Mouse (Mus musculus): ENCODE results near the gene Adamtsl5. TPM values are rescaled to one million over a fixed set of nuclear protein-coding genes. Genes with fewer than 3 reads are reported as not detected.
"Not testable (repeated sequence)": the region's sequence is repeated elsewhere in the genome, so short reads cannot be mapped to it uniquely, and the experiment has no call there.

The Adamtsl5 gene
- polyA plus RNA-seq, 1 experiment from 2014 or later, result 1.6 TPM

DNA sequence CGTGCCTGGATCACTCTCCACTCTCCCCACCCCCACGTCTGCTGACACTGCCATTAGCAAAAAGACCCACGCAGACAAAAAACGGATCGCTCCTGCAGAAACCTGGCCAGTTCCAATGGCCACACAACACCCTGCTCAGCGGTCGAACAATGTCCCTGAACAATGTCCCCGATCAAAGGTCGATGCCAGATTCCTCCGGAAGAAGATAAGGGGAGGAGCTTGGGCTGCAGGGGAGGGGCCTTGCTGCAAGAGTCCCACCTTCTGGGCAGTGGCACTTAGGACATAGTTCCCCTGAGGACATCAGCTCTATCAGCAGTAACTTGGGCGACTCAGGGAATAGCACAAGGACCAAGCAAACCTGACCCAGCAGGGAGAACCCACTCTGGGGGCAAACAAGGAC is 3.7 kb upstream of the Adamtsl5 start:
- no peak for ATAC-seq (ENCODE audit: low read depth)
- peaks cover 99% of the 10 kb centered on the region for H3K27me3 ChIP-seq
- no peaks in the 10 kb centered on the region for H3K9me3 ChIP-seq
- no peak overlapping the region for H3K4me3 ChIP-seq
- peaks cover 30% of the 10 kb centered on the region for H3K4me1 ChIP-seq (replicated peaks)
- no peaks in the 10 kb centered on the region for H3K36me3 ChIP-seq
- WGBS, result 25% methylated on average over 11 of the region's 11 CpGs
- no peak overlapping the region for H3K27ac ChIP-seq (replicated peaks)
- H3K4me2 ChIP-seq, result no peak overlapping the region
- H3K9ac ChIP-seq, result no peak overlapping the region

- ATAC-seq (ENCODE audit: low read depth), result peak; percentile 80
- WGBS, result 5% methylated on average over 7 of the region's 7 CpGs
- H3K27ac ChIP-seq (replicated peaks), result no peak overlapping the region
Observed at GRCm38 (mm10) chr10:80350292-80350691, 2.1 kb upstream of the Adamtsl5 start.

DNA sequence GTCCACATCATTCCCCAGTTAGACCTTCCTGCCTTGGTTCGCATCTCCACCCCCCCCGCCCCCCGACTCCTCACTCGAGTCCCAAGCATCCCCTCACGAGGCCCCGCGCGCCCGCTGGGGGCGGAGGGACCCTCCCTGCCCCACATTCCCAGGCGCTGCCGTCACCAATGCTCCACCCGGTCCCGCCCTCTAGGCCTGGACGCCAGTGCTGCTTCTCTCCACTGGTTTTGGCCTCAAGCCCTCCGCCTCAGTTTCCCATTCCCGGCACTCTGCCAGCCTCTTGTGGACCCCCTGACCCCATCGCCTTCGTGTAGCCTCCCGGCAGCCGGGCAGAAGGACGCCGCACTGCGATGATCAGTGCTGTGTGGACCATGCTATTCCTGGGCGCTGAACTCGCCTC is 769 bp upstream of the Adamtsl5 start:
- H3K9me3 ChIP-seq, result no peaks in the 10 kb centered on the region
- 16% methylated on average over 26 of the region's 26 CpGs for WGBS
- H3K9ac ChIP-seq, result no peak overlapping the region
- peaks cover 23% of the 10 kb centered on the region for H3K4me1 ChIP-seq (replicated peaks)
- no peak overlapping the region for H3K27ac ChIP-seq (replicated peaks)
- peak overlapping the region; percentile 33 for H3K4me2 ChIP-seq
- peaks cover 99% of the 10 kb centered on the region for H3K27me3 ChIP-seq
- no peak for ATAC-seq (ENCODE audit: low read depth)
- peak overlapping the region; percentile 19; the same call in 1 of the 2 replicates for H3K4me3 ChIP-seq
- H3K36me3 ChIP-seq, result no peaks in the 10 kb centered on the region

More at GRCm38 (mm10) chr10:80350292-80350691, 2.1 kb upstream of the Adamtsl5 start:
- Histone ChIP-seq H3K36me3 (no peaks in the 10 kb centered on the region), H3K4me2 (no peak overlapping the region), H3K27me3 (peaks cover 99% of the 10 kb centered on the region), H3K9me3 (no peaks in the 10 kb centered on the region), H3K4me1 (replicated peaks) (peaks cover 20% of the 10 kb centered on the region), H3K4me3 (no peak overlapping the region), H3K9ac (no peak overlapping the region)

DNA sequence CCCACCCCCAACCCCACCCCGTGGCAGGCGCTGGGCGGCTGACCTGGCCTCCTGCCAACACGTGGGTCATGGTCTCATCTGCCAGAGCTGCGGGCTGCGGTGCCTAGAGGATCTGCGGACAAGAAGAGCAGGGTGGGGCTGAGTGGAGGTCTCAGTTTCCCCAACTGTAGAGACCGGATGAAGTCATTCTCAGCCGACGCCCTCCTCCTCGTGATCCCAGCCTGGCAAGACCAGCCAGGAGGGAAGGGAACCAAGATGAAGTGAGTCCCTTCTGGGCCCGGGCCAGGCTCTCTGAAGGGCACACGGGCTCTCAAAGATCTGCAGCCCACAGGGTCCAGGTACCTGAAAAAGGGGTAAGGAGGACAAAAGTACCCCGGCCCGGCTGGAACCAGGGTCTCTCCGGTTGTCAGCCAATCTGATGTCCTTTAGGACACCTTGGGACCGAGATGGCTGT is 671 bp downstream of the Adamtsl5 start:
- WGBS, result 7% methylated on average over 17 of the region's 17 CpGs
- H3K9ac ChIP-seq, result no peak overlapping the region
- H3K4me3 ChIP-seq, result peak overlapping the region; percentile 19; the same call in 1 of the 2 replicates
- H3K27ac ChIP-seq (replicated peaks), result no peak overlapping the region
- no peak for ATAC-seq (ENCODE audit: low read depth)
- peaks cover 99% of the 10 kb centered on the region for H3K27me3 ChIP-seq
- H3K36me3 ChIP-seq, result no peaks in the 10 kb centered on the region
- no peaks in the 10 kb centered on the region for H3K9me3 ChIP-seq
- H3K4me1 ChIP-seq (replicated peaks), result peaks cover 35% of the 10 kb centered on the region
- H3K4me2 ChIP-seq, result peak overlapping the region; percentile 33

GRCm38 (mm10) chr10:80345929-80346328 is 2.3 kb downstream of the Adamtsl5 start:
- H3K27me3 ChIP-seq, result peaks cover 99% of the 10 kb centered on the region
- not testable (repeated sequence) for H3K9me3 ChIP-seq; H3K27ac ChIP-seq (replicated peaks); ATAC-seq (ENCODE audit: low read depth); H3K4me3 ChIP-seq; H3K36me3 ChIP-seq; H3K4me2 ChIP-seq; H3K9ac ChIP-seq
- 82% methylated on average over 6 of the region's 6 CpGs for whole genome bisulfite sequencing
- H3K4me1 ChIP-seq (replicated peaks), result peaks cover 50% of the 10 kb centered on the region

- Histone ChIP-seq H3K4me3 (no peak overlapping the region), H3K27me3 (peaks cover 100% of the 10 kb centered on the region), H3K36me3 (no peaks in the 10 kb centered on the region), H3K9me3 (no peaks in the 10 kb centered on the region), H3K9ac (no peak overlapping the region), H3K4me1 (replicated peaks) (peaks cover 50% of the 10 kb centered on the region), H3K4me2 (no peak overlapping the region), H3K27ac (replicated peaks) (no peak overlapping the region)
- no peak for ATAC-seq (ENCODE audit: low read depth)
- 5% methylated on average over 16 of the region's 16 CpGs for WGBS
Observed at GRCm38 (mm10) chr10:80345122-80345521, 3.1 kb downstream of the Adamtsl5 start.

- Histone ChIP-seq H3K4me1 (replicated peaks) (peaks cover 50% of the 10 kb centered on the region), H3K9ac (no peak overlapping the region), H3K27ac (replicated peaks) (no peak overlapping the region), H3K4me3 (no peak overlapping the region), H3K27me3 (peaks cover 96% of the 10 kb centered on the region), H3K36me3 (no peaks in the 10 kb centered on the region), H3K4me2 (no peak overlapping the region), H3K9me3 (no peaks in the 10 kb centered on the region)
- no peak for ATAC-seq (ENCODE audit: low read depth)
- WGBS, result 45% methylated on average over 9 of the region's 9 CpGs
Observed at GRCm38 (mm10) chr10:80344131-80344661, 4.0 kb downstream of the Adamtsl5 start.

GRCm38 (mm10) chr10:80343425-80343895 is 4.8 kb downstream of the Adamtsl5 start:
- Histone ChIP-seq H3K4me1 (replicated peaks) (peaks cover 44% of the 10 kb centered on the region), H3K36me3 (no peaks in the 10 kb centered on the region), H3K4me3 (peak overlapping the region; percentile 30), H3K9ac (peak overlapping the region; percentile 43; the same call in 1 of the 2 replicates), H3K27ac (replicated peaks) (no peak overlapping the region), H3K4me2 (peak overlapping the region; percentile 52), H3K9me3 (no peaks in the 10 kb centered on the region), H3K27me3 (peaks cover 91% of the 10 kb centered on the region)
- ATAC-seq (ENCODE audit: low read depth), result peak; percentile 28
- WGBS, result 25% methylated on average over 13 of the region's 13 CpGs

GRCm38 (mm10) chr10:80342749-80343424 is 5.3 kb downstream of the Adamtsl5 start:
- H3K27me3 ChIP-seq, result peaks cover 89% of the 10 kb centered on the region
- WGBS, result under 1% methylated on average over 29 of the region's 33 CpGs
- H3K4me2 ChIP-seq, result peak overlapping the region; percentile 52
- H3K4me1 ChIP-seq (replicated peaks), result peaks cover 39% of the 10 kb centered on the region
- H3K27ac ChIP-seq (replicated peaks), result no peak overlapping the region
- H3K9ac ChIP-seq, result peak overlapping the region; percentile 43; the same call in 1 of the 2 replicates
- ATAC-seq (ENCODE audit: low read depth), result peak; percentile 61
- H3K9me3 ChIP-seq, result no peaks in the 10 kb centered on the region
- H3K36me3 ChIP-seq, result no peaks in the 10 kb centered on the region
- H3K4me3 ChIP-seq, result peak overlapping the region; percentile 30

- H3K27me3 ChIP-seq, result peaks cover 84% of the 10 kb centered on the region
- H3K27ac ChIP-seq (replicated peaks), result no peak overlapping the region
- no peaks in the 10 kb centered on the region for H3K36me3 ChIP-seq
- WGBS, result 2% methylated on average over 26 of the region's 26 CpGs
- peak overlapping the region; percentile 43; the same call in 1 of the 2 replicates for H3K9ac ChIP-seq
- peak overlapping the region; percentile 30 for H3K4me3 ChIP-seq
- ATAC-seq (ENCODE audit: low read depth), result peak; percentile 29
- peaks cover 33% of the 10 kb centered on the region for H3K4me1 ChIP-seq (replicated peaks)
- H3K4me2 ChIP-seq, result peak overlapping the region; percentile 52
- no peaks in the 10 kb centered on the region for H3K9me3 ChIP-seq
Observed at GRCm38 (mm10) chr10:80342305-80342748, 5.9 kb downstream of the Adamtsl5 start.

DNA sequence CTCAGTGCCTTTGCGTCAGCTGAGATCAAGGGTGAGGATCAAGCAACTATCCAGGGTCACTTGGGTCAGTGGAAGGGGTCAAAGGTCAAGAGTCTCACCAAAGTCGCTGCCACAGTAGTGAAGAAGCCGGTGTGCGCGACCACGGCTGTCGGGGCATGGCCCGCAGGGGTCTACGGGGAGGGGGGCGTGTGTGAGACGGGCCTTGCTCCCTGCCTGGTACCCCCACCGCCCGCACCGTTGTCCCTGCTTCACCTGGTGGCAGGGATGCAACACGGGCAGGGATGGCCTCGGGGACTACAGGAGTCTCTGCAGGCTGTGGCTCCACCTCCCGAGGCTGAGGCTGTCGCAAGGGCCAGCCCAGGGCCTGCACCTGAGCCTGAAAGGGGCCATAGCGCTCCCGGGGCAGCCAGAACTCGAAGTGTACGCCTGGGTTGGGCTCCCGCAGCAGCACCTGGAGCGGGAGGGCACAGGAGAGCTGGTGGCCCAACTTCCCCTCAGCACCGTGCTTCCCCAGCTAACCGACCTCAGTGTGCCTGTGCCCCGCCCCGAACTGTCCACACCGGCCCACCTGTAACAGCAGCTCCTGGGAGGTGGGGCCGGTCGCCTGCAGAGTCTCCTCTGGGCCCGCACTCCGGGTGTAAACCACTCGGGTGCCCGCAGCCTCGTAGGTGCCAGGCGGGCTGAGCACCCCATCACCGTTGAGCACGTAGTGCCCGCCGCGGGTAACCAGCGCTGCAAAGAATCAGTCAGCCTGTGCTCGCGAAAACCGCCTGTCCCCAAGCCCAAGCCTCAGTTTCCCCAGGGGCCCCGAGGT is 6.5 kb downstream of the Adamtsl5 start:
- H3K27me3 ChIP-seq, result peaks cover 83% of the 10 kb centered on the region
- H3K4me3 ChIP-seq, result peak overlapping the region; percentile 30
- no peak overlapping the region for H3K27ac ChIP-seq (replicated peaks)
- WGBS, result 2% methylated on average over 47 of the region's 47 CpGs
- peak overlapping the region; percentile 43; the same call in 1 of the 2 replicates for H3K9ac ChIP-seq
- ATAC-seq (ENCODE audit: low read depth), result no peak
- no peaks in the 10 kb centered on the region for H3K9me3 ChIP-seq
- H3K4me2 ChIP-seq, result peak overlapping the region; percentile 52
- no peaks in the 10 kb centered on the region for H3K36me3 ChIP-seq
- H3K4me1 ChIP-seq (replicated peaks), result peaks cover 31% of the 10 kb centered on the region

DNA sequence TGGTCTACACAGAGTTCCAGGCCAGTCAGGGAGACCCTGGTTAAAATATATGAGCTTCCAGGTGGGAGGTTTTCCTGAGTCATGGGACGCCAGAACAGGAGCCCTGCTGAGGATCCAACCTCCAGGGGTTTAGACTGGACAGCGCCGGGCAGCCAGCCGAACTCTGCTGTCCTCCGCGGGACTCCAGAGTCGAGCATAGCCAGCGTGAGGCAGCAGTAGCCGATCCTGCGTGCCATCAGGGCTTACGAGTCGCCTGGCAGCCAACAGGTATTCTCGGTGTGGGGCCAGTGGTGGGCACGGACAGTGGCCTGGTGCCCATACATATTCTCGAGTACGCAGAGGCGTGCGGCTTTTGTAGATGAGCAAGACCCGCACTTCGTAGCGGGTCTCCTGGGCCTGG is 7.2 kb downstream of the Adamtsl5 start:
- Histone ChIP-seq H3K4me3 (no peak overlapping the region), H3K4me1 (replicated peaks) (peaks cover 31% of the 10 kb centered on the region), H3K9me3 (no peaks in the 10 kb centered on the region), H3K36me3 (no peaks in the 10 kb centered on the region), H3K27me3 (peaks cover 77% of the 10 kb centered on the region), H3K9ac (no peak overlapping the region), H3K27ac (replicated peaks) (no peak overlapping the region), H3K4me2 (no peak overlapping the region)
- WGBS, result 8% methylated on average over 21 of the region's 21 CpGs
- no peak for ATAC-seq (ENCODE audit: low read depth)
